Mouse (Mus musculus) left cerebral cortex, postnatal 4 days (tissue): Measurements from ENCODE around the gene Bfsp2. TPM values are rescaled to one million over a fixed set of nuclear protein-coding genes. Genes with fewer than 3 reads are reported as not detected.
A peak's percentile ranks its signal among the peaks of the same experiment; 100 is the strongest.

Experiments used
- DNase-seq: peaks from one replicate; pipeline ENCODE4 v3.0.0-alpha.2; 2022
- intact Hi-C: fragments of 180-260 bp; cut with DNase I; formaldehyde crosslinking; loops from one replicate; pipeline ENCODE4 v1.15.1; 2025
- total RNA-seq, 2 experiments: library from RNA; stranded (reverse); gene quantifications; 2 replicates each; pipeline ENCODE4 v1.2.3; 2021

Bfsp2 gene
- total RNA-seq: 1 to 10 TPM in 1 of 2 experiments, under 1 TPM in 1; 0.77 to 1.5 TPM

DNA sequence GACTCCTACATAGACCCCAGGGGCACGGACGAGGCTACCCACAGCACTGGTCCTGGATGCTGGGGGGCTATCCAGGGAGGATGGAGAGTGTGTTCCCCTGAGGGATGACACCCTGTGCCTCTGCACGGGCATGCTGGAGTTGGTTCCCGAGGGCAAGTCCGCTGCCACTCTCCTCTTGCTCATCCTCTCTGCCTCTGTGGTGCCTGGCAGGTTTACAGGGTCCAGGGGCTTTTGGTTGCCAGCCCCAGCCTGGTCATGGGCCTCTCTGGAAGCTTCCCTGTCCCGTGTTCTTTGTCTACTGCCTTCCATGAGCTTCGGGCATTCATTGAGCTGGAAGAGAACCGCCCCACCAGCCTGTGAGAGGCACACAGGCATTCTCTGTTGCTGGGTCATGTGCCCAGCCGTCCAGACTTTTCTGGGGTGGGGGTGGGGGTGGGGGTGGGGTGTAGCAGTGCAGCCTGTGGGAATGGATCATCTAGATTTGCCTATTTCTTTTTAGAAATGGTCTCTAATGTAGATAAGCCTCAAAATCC lies at the start of gene Bfsp2:
Bfsp2 (minus strand) TSS at position 377 of the 533 bp plus-strand sequence.
- peak; percentile 36 for DNase-seq

DNA sequence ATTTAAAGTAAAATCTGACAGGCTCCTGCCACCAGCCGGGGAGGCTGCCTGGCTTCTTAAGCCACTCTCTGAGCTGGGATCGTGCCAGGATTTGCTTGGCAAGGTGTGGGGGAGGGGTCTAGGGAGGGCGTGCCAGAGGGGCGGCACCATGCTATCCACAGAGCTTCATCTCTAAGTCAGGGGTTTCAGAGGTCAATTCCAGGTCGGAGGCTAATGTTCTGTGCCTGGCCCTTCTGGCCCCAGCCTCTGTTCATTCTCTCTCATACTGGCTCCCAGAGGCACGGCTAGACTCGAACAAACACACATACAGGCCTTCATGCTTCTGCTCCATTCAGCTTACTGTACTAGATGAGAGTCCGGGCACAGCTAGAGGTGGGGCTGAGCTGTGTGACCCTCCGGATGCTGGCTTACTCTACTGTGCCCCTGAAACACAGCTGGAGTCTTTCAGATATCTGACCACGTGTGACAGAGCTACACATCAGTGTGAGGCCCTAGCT lies 44.9 kb upstream of the Bfsp2 start:
- DNase-seq: peak; percentile 53
- intact Hi-C loops: no loop called here

More for the DNA sequence above, at the start of gene Bfsp2:
- intact Hi-C loops: no loop called here

DNA sequence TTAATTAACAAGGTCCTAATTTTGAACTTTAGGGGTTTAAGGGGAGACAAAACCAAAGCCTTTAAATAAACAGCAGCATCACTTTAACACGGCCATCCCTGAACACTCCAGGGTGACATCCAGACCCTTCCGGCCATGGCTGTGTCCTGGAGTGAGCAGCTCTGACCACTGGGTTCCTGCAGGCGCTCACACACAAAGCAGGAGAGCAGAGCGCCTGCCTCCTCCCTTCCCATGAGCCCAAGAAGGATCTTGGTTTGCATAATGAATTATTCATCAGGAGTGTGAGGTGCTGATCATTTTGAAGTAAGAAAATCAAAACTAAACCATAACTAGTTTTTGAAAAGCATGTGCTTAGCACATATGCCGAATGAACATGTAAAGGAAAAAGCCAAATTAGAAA lies 44.4 kb upstream of the Bfsp2 start:
- intact Hi-C loops: no loop called here

DNA sequence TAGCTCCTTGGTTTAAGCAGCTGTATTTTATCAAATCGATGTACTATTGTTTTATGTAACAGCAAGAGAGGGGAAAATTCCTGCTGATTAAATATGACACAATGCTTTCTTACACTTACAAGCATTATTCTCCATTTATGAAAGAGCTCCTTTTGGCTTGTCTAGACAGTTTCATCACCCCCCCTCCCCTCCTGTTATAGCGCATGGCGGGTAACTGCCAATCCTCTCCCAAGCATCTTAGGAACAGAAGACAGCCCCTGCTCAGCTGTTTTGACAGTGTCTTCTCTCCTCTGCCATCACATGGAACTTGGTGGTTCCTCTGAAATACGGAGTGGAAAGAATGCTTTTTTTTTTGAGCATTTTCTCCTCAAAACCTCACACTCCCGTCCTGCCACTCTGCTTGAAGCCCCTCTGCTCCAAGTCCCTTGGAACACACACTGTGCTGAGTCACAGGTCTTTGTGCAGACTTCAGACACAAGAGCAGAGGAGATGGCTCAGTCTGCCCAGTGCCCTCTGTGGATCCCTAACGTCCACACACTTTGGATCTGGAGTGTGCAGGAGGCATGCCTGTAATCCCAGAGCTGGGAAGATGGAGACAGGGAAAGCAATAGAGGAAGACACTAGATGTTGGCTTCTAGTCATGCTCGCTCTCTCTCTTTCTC lies 43.7 kb upstream of the Bfsp2 start:
- intact Hi-C loops: no loop called here
- DNase-seq: no peak

More for the DNA sequence above, 44.4 kb upstream of the Bfsp2 start:
- no peak for DNase-seq

DNA sequence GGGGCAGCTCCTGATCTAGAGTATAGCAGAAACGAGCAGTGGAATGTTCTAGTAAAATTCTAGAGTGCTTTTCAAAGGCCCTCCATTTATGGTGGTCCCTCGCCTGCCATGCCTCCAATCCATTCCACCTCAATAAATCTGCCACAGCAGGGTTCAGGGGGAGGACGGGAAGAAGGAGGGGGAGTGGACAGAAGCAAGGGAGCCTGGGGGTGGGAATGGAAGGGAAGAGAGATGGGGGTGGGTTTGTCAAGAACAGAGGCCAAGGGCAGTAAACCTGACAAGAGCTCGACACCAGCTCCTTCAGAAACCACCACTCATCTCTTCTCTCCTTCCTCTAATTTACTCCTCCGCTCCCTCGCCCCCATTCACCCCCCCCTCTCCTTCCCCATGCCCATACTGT lies 42.8 kb upstream of the Bfsp2 start:
- intact Hi-C loops: no loop called here

DNA sequence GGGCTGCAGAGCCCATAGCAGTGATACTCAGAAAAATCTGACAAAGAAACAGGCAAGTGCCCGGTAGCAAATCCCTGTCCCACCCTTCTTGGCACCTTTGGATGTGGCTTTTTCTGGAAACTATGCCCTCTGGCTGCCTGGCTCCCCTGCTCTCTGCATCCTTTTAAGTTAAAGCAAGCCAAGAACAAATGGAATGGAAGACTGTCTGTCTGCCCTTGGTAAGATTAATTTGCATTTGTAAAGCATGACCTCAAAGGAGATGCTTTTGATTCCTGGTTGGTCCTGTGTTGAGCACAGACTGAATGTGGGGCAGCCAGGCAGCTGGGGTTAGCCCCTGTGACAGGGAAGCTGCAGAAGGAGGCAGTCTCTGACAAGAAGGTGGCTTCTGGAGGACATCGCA lies 33.7 kb upstream of the Bfsp2 start:
- intact Hi-C loops: no loop called here
- DNase-seq: no peak

More for the DNA sequence above, 42.8 kb upstream of the Bfsp2 start:
- no peak for DNase-seq

DNA sequence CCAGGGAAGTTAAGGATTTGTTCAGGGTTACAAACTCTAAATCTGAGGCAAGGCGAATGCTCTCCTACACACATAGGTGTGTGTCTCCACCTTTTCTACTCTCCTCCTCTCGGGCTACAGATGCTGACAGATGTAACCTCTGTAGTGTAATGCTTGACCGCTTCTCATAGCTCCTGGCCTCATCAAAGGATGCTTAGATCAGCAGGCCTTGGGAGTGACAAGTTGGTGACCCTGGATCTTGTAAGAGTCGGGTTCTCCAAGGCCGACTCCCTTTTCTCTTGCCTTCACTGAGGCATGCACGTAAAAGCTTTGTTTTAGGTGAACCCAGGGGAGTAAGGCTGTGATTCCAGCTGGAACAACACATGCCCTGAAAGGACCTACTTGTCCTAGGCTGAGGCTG lies 32.0 kb upstream of the Bfsp2 start:
- DNase-seq: no peak
- intact Hi-C loops: no loop called here

DNA sequence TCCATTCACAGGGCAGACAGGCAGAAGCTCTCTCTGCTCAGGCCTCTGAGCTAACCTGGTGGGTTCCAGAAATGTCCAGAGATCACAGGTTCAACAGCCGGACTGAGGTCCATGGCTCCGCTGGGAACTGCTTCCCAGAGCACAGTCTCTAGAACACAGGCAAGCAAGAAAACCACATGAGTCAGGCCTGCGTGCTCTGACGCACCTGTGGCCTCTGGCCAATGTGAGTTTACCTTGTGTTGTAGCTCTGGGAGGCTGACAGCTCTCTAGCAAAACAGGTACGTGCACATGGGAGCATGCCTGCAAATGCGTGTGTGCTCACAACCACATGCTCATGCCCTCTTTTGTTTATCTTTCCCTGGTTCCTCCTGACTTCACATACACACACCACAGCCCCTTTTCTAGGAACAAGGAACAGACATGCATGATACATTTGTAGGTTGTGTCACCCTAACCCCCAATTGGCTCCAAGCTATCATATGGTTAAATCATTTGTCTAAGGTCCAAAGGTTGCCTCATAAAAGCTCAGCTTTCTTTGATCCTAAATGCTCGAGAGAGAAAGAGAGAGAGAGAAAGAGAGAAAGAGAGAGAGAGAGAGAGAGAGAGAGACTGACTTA lies 26.9 kb upstream of the Bfsp2 start:
- DNase-seq: no peak
- intact Hi-C loops: no loop called here

DNA sequence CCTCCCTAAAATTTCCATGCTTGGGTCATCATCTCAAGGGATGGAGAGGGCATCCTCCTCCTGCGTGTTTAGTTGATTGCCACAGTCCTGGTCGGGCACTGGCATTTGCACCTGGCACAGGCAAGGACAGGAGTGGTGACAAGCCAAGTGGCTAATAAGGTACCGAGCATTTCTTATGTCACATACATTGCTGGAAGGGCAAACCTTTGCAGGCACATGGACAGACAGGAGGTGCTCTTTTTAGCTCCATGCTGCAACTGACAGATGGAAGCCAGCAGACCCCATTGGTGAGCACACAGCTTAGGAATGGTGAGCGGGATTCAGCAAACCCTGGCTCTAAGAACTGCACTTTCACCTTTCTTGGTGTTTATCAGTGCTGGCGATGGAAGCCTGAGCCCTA lies 24.8 kb upstream of the Bfsp2 start:
- intact Hi-C loops: no loop called here
- DNase-seq: peak; percentile 33

DNA sequence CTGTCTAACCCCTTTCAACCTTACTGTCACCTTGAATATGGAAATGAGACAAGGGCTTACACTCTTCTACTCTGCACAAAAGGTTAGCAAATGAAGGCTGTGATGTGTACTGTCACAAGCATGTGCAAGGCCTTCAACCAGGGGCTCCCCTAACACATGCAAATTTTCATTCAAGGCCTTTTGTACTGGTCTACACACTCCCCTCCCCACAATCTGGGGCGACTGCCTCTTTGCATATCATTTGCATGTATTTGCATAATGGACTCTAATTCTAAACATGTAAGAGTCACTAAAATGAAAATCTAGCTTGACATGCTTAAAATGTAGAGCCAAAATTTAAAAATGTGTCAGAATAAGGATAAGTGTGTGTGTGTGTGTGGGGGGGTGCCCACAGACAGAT lies 24.4 kb upstream of the Bfsp2 start:
- DNase-seq: no peak

DNA sequence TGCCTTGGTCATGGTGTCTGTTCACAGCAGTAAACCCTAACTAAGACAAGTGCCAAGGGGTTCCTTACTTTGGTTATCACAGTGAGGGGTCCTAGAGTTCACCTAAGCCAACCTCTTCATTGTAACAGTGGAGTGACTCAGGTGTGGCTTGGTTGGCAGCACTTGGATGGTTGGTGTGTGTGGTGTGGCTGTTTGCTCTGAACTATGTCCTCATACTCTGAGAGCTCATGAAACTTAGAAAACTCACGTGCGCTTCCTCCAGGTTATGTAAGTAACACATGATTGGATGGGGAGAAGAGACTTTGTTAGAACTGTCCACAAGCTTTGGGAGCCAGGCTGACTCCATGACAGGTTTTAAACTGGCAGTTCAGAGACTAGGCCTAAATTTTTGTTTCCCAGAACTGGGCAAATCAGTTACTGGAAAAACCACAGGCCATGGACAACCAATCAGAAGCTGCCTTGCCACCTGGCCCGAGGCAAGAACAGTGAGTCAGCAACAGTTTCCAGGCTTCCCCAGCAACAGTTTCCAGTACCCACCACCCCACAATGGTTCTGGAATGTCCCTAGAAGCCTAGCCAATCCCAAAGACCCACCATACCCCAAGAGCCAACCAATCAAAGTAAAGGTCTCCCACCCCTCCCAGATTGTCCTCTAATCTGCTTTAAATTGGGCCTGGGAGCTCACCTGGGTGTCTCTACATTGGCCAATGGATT lies 23.5 kb upstream of the Bfsp2 start:
- intact Hi-C loops: no loop called here
- DNase-seq: no peak

More for the DNA sequence above, 24.4 kb upstream of the Bfsp2 start:
- intact Hi-C loops: no loop called here

DNA sequence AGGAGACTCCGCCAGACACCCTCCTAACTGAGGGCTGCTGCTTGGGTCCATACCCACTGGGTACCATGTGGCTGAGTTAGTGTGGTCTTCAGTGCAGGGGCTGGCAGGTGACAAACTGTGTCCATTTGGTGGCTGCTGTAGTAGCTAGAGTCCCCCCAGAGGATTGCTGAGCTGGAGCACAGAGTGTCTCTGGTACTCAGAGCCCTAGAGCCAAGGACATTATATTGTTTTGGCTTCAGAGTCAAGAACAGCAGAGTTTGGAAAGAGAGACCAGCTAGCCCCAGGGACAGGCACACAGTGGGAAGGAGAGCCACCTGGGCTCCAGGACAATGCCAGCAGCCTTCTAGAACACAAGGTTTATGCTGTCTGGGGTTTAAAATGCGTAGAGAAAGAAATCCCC lies 22.4 kb upstream of the Bfsp2 start:
- intact Hi-C loops: no loop called here
- DNase-seq: no peak

DNA sequence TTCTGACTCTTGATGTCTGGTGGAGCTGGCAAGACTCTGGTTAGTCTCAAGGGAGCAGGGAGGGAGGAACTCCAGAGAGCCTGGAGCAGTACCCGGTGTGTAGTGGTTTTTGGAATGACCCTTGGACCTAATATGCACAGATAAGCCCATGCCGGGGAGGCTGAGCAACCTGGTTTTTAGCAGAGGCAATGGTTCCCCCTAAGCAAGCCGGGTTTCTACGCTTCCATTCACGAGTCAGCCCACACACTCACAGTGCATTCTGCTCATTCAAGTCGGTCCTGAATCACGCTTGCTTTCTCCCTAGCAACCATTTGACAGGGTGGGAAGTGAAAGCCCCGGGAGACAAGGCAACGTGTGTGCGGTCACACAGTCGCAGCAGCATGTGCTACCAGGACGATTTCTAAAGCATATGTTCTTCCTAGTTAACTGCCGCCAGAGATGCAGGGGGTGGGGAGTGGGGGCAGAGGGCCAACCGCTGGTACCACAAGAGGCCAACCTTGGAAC lies 21.7 kb upstream of the Bfsp2 start:
- peak; percentile 72 for DNase-seq
- intact Hi-C loops: no loop called here

DNA sequence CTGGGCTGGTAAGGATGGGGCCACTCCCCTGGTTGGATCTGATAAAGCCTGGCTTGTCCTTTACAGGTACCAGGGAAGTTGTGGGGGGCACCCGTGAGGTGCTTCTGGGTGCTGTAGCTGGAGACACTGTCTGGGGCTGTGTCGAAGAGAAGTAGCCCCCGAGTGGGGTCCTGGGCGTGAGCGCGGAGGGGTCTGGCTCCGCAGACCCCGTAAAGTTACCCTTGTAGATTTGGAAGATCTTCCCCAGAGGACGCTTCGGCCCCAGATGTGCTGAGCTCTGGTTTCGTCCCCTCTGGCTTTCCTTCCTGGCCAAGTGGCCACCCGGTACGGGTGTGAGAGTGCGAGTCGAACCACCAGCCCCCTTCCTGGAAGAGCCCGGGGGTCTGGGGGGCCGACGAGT lies 19.1 kb upstream of the Bfsp2 start:
- intact Hi-C loops: loop anchor here (10.0 kb wide), 1 partner anchor 125 kb away; no protein-coding TSS in a partner anchor
- no peak for DNase-seq

DNA sequence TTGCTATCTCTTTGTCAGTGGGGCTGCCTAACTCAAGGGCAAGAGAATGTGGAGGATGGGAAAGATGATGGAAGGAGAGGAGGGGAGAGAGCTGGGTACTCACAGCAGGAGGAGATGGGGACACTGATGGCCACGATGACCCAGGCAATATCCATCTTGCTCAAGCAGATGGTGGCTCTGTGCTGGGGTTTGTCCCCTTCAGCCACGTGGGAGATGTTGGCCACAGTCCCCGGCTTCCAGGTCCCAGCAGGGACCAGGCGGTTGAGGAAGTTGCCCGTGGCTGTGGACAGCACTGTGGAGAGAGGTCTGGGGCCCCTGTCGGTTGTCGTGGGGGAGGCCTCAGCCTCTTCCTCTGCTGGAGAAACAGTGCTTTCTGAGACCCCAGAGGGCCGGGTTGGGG lies 18.5 kb upstream of the Bfsp2 start:
- intact Hi-C loops: loop anchor here (10.0 kb wide), 1 partner anchor 126 kb away; no protein-coding TSS in a partner anchor
- peak; percentile 27 for DNase-seq

DNA sequence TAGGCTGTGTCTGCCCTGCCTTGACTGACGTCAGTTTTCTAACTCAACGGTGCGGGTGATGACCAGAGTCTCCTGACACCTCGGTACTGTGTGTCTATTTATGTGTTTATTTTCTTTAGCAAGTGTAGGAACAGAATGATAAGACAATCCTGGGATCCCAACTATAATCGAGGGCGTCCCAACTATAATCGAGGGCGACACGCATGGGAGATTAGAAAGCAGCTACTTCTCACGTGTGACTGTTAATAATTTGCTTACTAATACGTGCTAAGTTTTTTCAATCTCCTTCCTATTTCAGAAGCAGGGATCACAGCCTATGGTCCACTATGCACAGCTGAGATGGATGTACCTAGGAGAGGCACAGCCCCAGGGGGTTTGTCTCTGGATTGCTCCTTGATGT lies 15.2 kb upstream of the Bfsp2 start:
- intact Hi-C loops: loop anchor here (2.0 to 10.0 kb wide), 3 partner anchors 129 to 499 kb away; no protein-coding TSS in a partner anchor
- DNase-seq: no peak

DNA sequence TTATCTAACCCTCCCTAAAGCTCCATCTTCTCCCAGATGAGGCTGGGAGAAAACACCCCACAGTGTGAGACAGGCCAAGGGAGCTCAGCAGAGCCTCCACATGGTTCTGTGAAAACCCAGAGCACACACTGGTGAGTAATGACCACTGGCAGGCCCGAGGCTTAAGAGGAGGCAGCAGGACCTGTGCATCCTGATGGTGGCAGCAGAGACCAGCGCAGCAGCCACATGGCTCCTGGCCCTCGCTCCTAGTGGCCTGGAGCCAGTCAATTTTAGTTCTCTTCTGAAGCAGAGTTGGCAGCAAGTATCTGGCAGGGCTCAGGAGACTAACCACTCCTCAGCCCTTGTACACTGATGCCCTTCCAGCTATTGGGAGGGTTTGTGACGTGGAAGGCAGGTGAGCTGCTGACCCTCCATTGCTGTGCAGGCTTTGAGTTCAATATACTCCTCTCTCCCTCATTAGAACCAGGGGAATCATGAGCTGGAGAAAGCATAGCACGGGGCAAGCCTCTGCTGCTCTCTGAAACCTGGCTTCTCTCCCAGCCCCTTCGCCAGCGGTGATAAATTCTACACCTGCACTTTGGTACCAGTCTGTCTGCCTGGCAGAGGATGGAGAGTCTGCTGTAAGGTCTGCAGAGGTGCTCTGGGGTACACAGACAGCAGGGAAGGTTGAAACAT lies 14.3 kb upstream of the Bfsp2 start:
- peak; percentile 90 for DNase-seq
- intact Hi-C loops: loop anchor here (2.0 to 10.0 kb wide), 3 partner anchors 130 to 500 kb away; no protein-coding TSS in a partner anchor

DNA sequence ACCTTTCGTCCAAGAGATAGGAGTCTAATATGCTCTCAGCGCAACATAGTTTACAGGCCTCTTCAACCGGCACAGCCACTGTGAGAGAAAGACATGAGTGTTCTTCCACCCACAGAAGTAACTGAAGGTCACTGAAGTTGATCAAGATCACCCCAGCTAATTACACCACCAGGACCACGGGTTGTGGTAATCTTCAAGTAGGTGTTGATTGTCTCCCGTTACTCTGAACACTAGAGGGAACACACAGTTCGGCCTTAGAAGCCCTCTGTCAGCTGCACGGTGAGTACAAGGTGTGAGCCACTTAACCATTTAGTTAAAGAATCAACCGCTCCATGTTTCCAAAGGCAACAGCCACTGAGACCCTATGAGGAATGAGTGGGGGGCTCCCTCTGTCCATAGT lies 11.8 kb upstream of the Bfsp2 start:
- DNase-seq: no peak
- intact Hi-C loops: loop anchor here (10.0 kb wide), 1 partner anchor 133 kb away; no protein-coding TSS in a partner anchor

DNA sequence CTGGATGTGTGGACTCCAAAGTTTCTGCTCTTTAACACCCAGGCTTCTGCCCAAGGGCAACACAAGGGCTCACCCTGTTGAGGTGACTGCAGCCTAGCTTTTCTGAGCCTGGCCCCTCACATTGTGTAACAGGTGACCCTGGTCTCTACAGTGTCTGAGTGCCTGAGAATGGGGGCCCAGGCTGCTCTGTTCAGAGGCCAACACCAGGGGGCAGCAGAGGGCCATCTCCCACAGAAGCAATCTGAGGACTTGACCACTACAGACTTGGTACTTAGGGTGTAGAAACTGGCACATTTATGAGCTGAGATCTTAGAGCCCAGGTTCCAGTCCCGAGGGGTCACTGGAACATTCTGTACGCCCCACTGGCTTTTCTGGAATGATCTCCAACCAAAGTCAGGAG lies 10.2 kb upstream of the Bfsp2 start:
- DNase-seq: peak; percentile 87
- intact Hi-C loops: loop anchor here (10.0 kb wide), 1 partner anchor 134 kb away; no protein-coding TSS in a partner anchor

DNA sequence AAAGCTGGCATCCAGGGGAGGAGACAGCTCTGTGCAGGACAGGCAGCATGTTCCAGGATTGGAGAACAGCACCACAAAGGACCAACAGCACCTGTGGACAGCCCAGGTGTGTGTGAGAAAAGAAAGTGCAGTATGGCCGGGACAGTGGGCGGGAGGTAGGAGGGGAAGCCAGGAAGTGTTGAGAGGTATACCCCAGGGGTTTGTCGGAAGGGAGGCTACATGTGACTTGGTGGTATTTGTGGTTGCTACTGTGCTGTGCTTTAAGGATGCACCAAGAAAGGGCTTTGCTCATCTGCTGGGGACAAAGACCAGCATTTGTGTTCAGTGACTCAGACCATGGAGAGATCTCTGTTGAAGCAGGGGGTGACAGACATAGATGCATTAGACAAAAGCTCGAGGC lies 9.7 kb upstream of the Bfsp2 start:
- intact Hi-C loops: loop anchor here (10.0 kb wide), 1 partner anchor 135 kb away; no protein-coding TSS in a partner anchor
- no peak for DNase-seq
